Mouse (Mus musculus) macrophage (primary cell): ENCODE measurements around the gene Ces2a. TPM values are rescaled to one million over a fixed set of nuclear protein-coding genes. Genes with fewer than 3 reads are reported as not detected.

Experiments used
- H3K27ac ChIP-seq: fragments of 350-480 bp; formaldehyde crosslinking; 2 replicates; pipeline ENCODE4 v1.9.0; 2021
- H3K36me3 ChIP-seq: fragments of 350-480 bp; formaldehyde crosslinking; 2 replicates; pipeline ENCODE4 v1.9.0; 2021; ENCODE audit errors: inconsistent target
- H3K4me3 ChIP-seq: fragments of 350-480 bp; formaldehyde crosslinking; 2 replicates; pipeline ENCODE4 v1.9.0; 2021; ENCODE audit errors: inconsistent target
- H3K79me2 ChIP-seq: fragments of 350-480 bp; formaldehyde crosslinking; 2 replicates; pipeline ENCODE4 v1.9.0; 2021; ENCODE audit errors: inconsistent target
- WGBS: methylation state at CpG from one replicate; pipeline ENCODE4 v1.1.7; 2026; ENCODE audit warnings: inconsistent platforms; ENCODE audit not compliant: missing documents; 5-methylcytosine and 5-hydroxymethylcytosine counted together
- polyA plus RNA-seq: library from polyadenylated mRNA; stranded (reverse); fragments of 250-400 nt; gene quantifications from 3 replicates; pipeline ENCODE4 v1.2.4, GENCODE M21; 2018; ENCODE audit warnings: inconsistent platforms
- total RNA-seq, 78 experiments: library from RNA; depleted of rRNA; stranded (reverse); fragments of 250-400 nt; gene quantifications; 1 replicate in 9 of 78; 2 replicates in 24 of 78; 3 replicates in 43 of 78; 4 replicates in 2 of 78; pipeline ENCODE4 v1.2.4; 2018; ENCODE audit warnings: inconsistent platforms in 56 of 78

Ces2a gene
- not detected for total RNA-seq (2018; cell fraction: chromatin; rRNA removed)
- not detected for total RNA-seq (2018; cell fraction: cytosol; rRNA removed)
- not detected for total RNA-seq (2018; cell fraction: nucleus; rRNA removed)
- polyA plus RNA-seq: not detected in 3 replicates

GRCm38 (mm10) chr8:104733753-104734152, at the start of gene Ces2a:
Gene Ces2a (plus strand): TSS chr8:104734003.
- Histone ChIP-seq H3K36me3 (no peaks in the 10 kb centered on the region), H3K27ac (no peak within 1 kb of the TSS), H3K79me2 (no peaks in the 10 kb centered on the region), H3K4me3 (no peak within 1 kb of the TSS)
- 93% methylated on average over 1 of the region's 1 CpGs for WGBS

- 70% methylated on average over 4 of the region's 4 CpGs for WGBS
- H3K79me2 ChIP-seq: no peaks in the 10 kb centered on the region
- no peaks in the 10 kb centered on the region for H3K36me3 ChIP-seq
- H3K4me3 ChIP-seq: no peak overlapping the region
- H3K27ac ChIP-seq: no peak overlapping the region
Measured at GRCm38 (mm10) chr8:104688433-104688832, 45.4 kb upstream of the Ces2a start.

GRCm38 (mm10) chr8:104698556-104698955, 35.2 kb upstream of the Ces2a start:
- Histone ChIP-seq H3K4me3 (no peak overlapping the region), H3K36me3 (no peaks in the 10 kb centered on the region), H3K79me2 (no peaks in the 10 kb centered on the region), H3K27ac (no peak overlapping the region)
- WGBS: 90% methylated on average over 2 of the region's 2 CpGs

- Histone ChIP-seq H3K36me3 (no peaks in the 10 kb centered on the region), H3K79me2 (no peaks in the 10 kb centered on the region), H3K4me3 (no peak overlapping the region), H3K27ac (no peak overlapping the region)
- 79% methylated on average over 2 of the region's 2 CpGs for WGBS
Measured at GRCm38 (mm10) chr8:104701900-104702299, 31.9 kb upstream of the Ces2a start.

- Histone ChIP-seq H3K27ac (no peak overlapping the region), H3K79me2 (no peaks in the 10 kb centered on the region), H3K4me3 (no peak overlapping the region), H3K36me3 (no peaks in the 10 kb centered on the region)
- 70% methylated on average over 8 of the region's 8 CpGs for WGBS
Measured at GRCm38 (mm10) chr8:104721166-104721565, 12.6 kb upstream of the Ces2a start.

- Histone ChIP-seq H3K27ac (no peak overlapping the region), H3K4me3 (no peak overlapping the region), H3K36me3 (no peaks in the 10 kb centered on the region), H3K79me2 (no peaks in the 10 kb centered on the region)
- 100% methylated on average over 4 of the region's 4 CpGs for WGBS
Measured at GRCm38 (mm10) chr8:104731451-104731850, 2.4 kb upstream of the Ces2a start.

- H3K79me2 ChIP-seq: no peaks in the 10 kb centered on the region
- 72% methylated on average over 6 of the region's 6 CpGs for WGBS
- H3K4me3 ChIP-seq: no peak overlapping the region
- no peak overlapping the region for H3K27ac ChIP-seq
- H3K36me3 ChIP-seq: no peaks in the 10 kb centered on the region
Measured at GRCm38 (mm10) chr8:104731969-104732368, 1.8 kb upstream of the Ces2a start.

- 75% methylated on average over 1 of the region's 1 CpGs for WGBS
- no peaks in the 10 kb centered on the region for H3K36me3 ChIP-seq
- no peak overlapping the region for H3K4me3 ChIP-seq
Measured at GRCm38 (mm10) chr8:104742039-104742438, 8.2 kb downstream of the Ces2a start.

GRCm38 (mm10) chr8:104743410-104743809, 9.6 kb downstream of the Ces2a start:
- no peaks in the 10 kb centered on the region for H3K36me3 ChIP-seq
- no peaks in the 10 kb centered on the region for H3K79me2 ChIP-seq
- H3K27ac ChIP-seq: no peak overlapping the region
- H3K4me3 ChIP-seq: no peak overlapping the region
- WGBS: 82% methylated on average over 3 of the region's 3 CpGs

More at GRCm38 (mm10) chr8:104742039-104742438, 8.2 kb downstream of the Ces2a start:
- Histone ChIP-seq H3K79me2 (no peaks in the 10 kb centered on the region), H3K27ac (no peak overlapping the region)

GRCm38 (mm10) chr8:104752818-104753217, 19.0 kb downstream of the Ces2a start:
- 72% methylated on average over 1 of the region's 1 CpGs for WGBS
- Histone ChIP-seq H3K27ac (no peak overlapping the region), H3K36me3 (no peaks in the 10 kb centered on the region), H3K79me2 (no peaks in the 10 kb centered on the region), H3K4me3 (no peak overlapping the region)

GRCm38 (mm10) chr8:104757621-104758020, 23.8 kb downstream of the Ces2a start:
- H3K36me3 ChIP-seq: no peaks in the 10 kb centered on the region
- H3K4me3 ChIP-seq: no peak overlapping the region
- no peaks in the 10 kb centered on the region for H3K79me2 ChIP-seq
- 67% methylated on average over 1 of the region's 1 CpGs for WGBS
- no peak overlapping the region for H3K27ac ChIP-seq

- 100% methylated on average over 2 of the region's 2 CpGs for WGBS
- H3K27ac ChIP-seq: no peak overlapping the region
- H3K79me2 ChIP-seq: no peaks in the 10 kb centered on the region
- H3K36me3 ChIP-seq: no peaks in the 10 kb centered on the region
- no peak overlapping the region for H3K4me3 ChIP-seq
Measured at GRCm38 (mm10) chr8:104758209-104758608, 24.4 kb downstream of the Ces2a start.

GRCm38 (mm10) chr8:104761126-104761525, 27.3 kb downstream of the Ces2a start:
- H3K4me3 ChIP-seq: no peak overlapping the region
- H3K36me3 ChIP-seq: no peaks in the 10 kb centered on the region
- no peaks in the 10 kb centered on the region for H3K79me2 ChIP-seq
- H3K27ac ChIP-seq: no peak overlapping the region
- 85% methylated on average over 4 of the region's 4 CpGs for WGBS

- 71% methylated on average over 4 of the region's 4 CpGs for WGBS
- Histone ChIP-seq H3K4me3 (no peak overlapping the region), H3K79me2 (no peaks in the 10 kb centered on the region)
Measured at GRCm38 (mm10) chr8:104766485-104766884, 32.7 kb downstream of the Ces2a start.

GRCm38 (mm10) chr8:104770365-104770764, 36.6 kb downstream of the Ces2a start:
- no peak overlapping the region for H3K4me3 ChIP-seq
- 97% methylated on average over 3 of the region's 3 CpGs for WGBS
- no peaks in the 10 kb centered on the region for H3K36me3 ChIP-seq
- no peak overlapping the region for H3K27ac ChIP-seq
- H3K79me2 ChIP-seq: no peaks in the 10 kb centered on the region

More at GRCm38 (mm10) chr8:104766485-104766884, 32.7 kb downstream of the Ces2a start:
- no peaks in the 10 kb centered on the region for H3K36me3 ChIP-seq
- H3K27ac ChIP-seq: no peak overlapping the region

GRCm38 (mm10) chr8:104787049-104787448, 53.2 kb downstream of the Ces2a start:
- Histone ChIP-seq H3K79me2 (no peaks in the 10 kb centered on the region), H3K36me3 (no peaks in the 10 kb centered on the region), H3K27ac (no peak overlapping the region), H3K4me3 (no peak overlapping the region)
- 11% methylated on average over 1 of the region's 1 CpGs for WGBS
